Mouse (Mus musculus) midbrain, embryonic 11.5 days (tissue): Measurements from ENCODE around the gene Rccd1. TPM values are rescaled to one million over a fixed set of nuclear protein-coding genes. Genes with fewer than 3 reads are reported as not detected.
A peak's percentile ranks its signal among the peaks of the same experiment; 100 is the strongest.

Experiments
- ATAC-seq: fragments of 200-750 bp; cut with Nextera tagmentation; 2 replicates; pipeline ENCODE4 v1.8.0; 2017; ENCODE audit warnings: moderate TSS enrichment, moderate library complexity; ENCODE audit not compliant: low FRiP score
- DNase-seq: peaks from one replicate; pipeline ENCODE4 v3.0.0; 2015; ENCODE audit warnings: low spot score; ENCODE audit errors: missing footprints
- H3K27ac ChIP-seq: fragments of 300-500 bp; sonication (generic); 2 replicates; pipeline ENCODE4 v1.5.1; 2014; ENCODE audit warnings: low read depth, low read length
- H3K27me3 ChIP-seq: fragments of 300-500 bp; sonication (generic); 2 replicates; pipeline ENCODE4 v1.6.1; 2014; ENCODE audit warnings: mild to moderate bottlenecking, low read length, moderate library complexity, mixed read lengths; ENCODE audit not compliant: control insufficient read depth, insufficient read depth
- H3K36me3 ChIP-seq: fragments of 300-500 bp; sonication (generic); 2 replicates; pipeline ENCODE4 v1.6.1; 2014; ENCODE audit warnings: mild to moderate bottlenecking, low read length, moderate library complexity, mixed read lengths; ENCODE audit not compliant: control insufficient read depth, insufficient read depth
- H3K4me1 ChIP-seq: fragments of 300-500 bp; sonication (generic); 2 replicates; pipeline ENCODE4 v1.6.1; 2014; ENCODE audit warnings: low read length; ENCODE audit not compliant: control insufficient read depth, insufficient read depth
- H3K4me2 ChIP-seq: fragments of 300-500 bp; sonication (generic); 2 replicates; pipeline ENCODE4 v1.6.1; 2014; ENCODE audit warnings: mild to moderate bottlenecking, moderate library complexity
- H3K4me3 ChIP-seq: fragments of 300-500 bp; sonication (generic); 2 replicates; pipeline ENCODE4 v1.5.1; 2014; ENCODE audit warnings: low read depth, low read length
- H3K9ac ChIP-seq: fragments of 300-500 bp; sonication (generic); 2 replicates; pipeline ENCODE4 v1.6.1; 2014; ENCODE audit warnings: low read length
- H3K9me3 ChIP-seq: fragments of 300-500 bp; sonication (generic); 2 replicates; pipeline ENCODE4 v1.6.1; 2016; ENCODE audit warnings: low read length; ENCODE audit not compliant: control insufficient read depth
- WGBS: fragments of 180-500 bp; shearing (Covaris S2); extraction: QIAGEN DNeasy Blood & Tissue Kit; methylation state at CpG from one replicate; pipeline ENCODE4 v1.1.7; 2014; 5-methylcytosine and 5-hydroxymethylcytosine counted together
- polyA plus RNA-seq: library from polyadenylated mRNA; unstranded; fragments of >200 nt; fragmentation: Nextera tagmentation; extraction: Ambion mirVana; gene quantifications from 2 replicates; pipeline ENCODE4 v1.2.1, GENCODE M21; 2014

Rccd1 gene
- polyA plus RNA-seq, 1 experiment from 2014 or later: 10.9 TPM

DNA sequence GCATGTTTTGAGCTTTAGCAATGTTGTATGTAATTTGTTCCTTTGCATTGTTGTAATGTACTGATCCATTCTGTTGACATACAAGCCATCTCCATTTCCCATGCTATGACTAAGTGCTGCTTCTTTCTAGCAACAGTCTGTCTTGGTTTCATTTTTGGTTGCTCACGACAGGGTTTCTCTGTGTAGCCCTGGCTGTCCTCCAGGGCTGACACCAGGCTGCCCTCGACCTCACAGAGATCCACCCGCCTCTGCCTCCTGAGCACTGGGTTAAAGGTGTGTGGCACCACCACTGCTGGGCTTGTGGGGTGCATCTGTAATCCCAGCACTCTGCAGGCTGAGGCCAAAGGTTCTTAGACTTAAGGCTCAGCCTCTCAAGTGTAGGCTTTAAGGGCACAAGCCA, 24.7 kb downstream of the Rccd1 start:
- no peak overlapping the region for H3K4me2 ChIP-seq
- peaks cover 5% of the 10 kb centered on the region for H3K4me1 ChIP-seq
- H3K27me3 ChIP-seq: no peaks in the 10 kb centered on the region
- peaks cover 16% of the 10 kb centered on the region for H3K36me3 ChIP-seq
- WGBS: 96% methylated on average over 3 of the region's 3 CpGs
- H3K4me3 ChIP-seq: no peak overlapping the region
- ATAC-seq: no peak
- H3K9me3 ChIP-seq: no peaks in the 10 kb centered on the region
- H3K9ac ChIP-seq: no peak overlapping the region
- H3K27ac ChIP-seq: no peak overlapping the region
- DNase-seq: peak; percentile 65

DNA sequence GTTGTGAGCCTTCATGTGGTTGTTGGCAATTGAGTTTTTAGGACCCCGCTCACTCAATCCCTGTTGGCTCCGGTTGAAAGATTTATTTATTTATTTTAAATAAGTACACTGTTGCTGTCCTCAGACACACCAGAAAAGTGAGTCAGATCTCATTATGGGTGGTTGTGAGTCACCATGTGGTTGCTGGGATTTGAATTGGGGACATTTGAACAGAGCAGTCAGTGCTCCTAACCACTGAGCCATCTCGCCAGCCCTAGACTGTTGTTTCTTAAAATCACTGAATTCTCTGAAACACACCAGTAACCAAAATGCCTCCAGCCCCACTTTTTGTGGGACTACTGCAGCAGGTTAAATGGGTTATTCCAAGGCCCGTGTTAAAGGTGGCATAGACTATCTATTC, 25.5 kb downstream of the Rccd1 start:
- Histone ChIP-seq H3K4me2 (no peak overlapping the region), H3K9me3 (no peaks in the 10 kb centered on the region), H3K4me1 (peaks cover 5% of the 10 kb centered on the region), H3K36me3 (peaks cover 10% of the 10 kb centered on the region), H3K4me3 (no peak overlapping the region), H3K27ac (no peak overlapping the region), H3K9ac (no peak overlapping the region), H3K27me3 (no peaks in the 10 kb centered on the region)
- ATAC-seq (no peak), DNase-seq (peak; percentile 72)
- WGBS: 97% methylated on average over 4 of the region's 4 CpGs

DNA sequence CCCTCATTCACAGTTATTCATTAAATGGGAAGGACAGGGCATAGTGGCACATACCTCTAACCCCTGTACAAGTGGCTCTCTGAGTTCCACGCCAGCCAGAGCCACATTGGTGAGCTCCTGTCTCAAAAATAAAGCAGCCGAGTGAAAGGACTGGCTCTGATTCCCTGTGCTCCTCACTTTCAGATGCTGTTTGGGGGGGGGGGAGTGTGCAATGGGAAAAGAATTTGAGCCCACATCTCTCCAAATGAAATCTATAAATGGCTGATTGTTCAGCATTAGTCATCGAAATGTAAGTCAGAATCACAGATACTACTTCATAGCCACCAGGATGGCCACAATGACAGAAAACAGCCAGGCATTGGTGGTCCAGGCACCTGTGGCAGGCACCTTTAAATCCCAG, 27.2 kb downstream of the Rccd1 start:
- Histone ChIP-seq H3K36me3 (peaks cover 10% of the 10 kb centered on the region), H3K4me2 (no peak overlapping the region), H3K4me1 (peaks cover 5% of the 10 kb centered on the region), H3K27ac (no peak overlapping the region), H3K4me3 (no peak overlapping the region), H3K27me3 (no peaks in the 10 kb centered on the region), H3K9ac (no peak overlapping the region), H3K9me3 (no peaks in the 10 kb centered on the region)
- peak; percentile 82 for DNase-seq
- no peak for ATAC-seq
- 92% methylated on average over 3 of the region's 3 CpGs for WGBS

DNA sequence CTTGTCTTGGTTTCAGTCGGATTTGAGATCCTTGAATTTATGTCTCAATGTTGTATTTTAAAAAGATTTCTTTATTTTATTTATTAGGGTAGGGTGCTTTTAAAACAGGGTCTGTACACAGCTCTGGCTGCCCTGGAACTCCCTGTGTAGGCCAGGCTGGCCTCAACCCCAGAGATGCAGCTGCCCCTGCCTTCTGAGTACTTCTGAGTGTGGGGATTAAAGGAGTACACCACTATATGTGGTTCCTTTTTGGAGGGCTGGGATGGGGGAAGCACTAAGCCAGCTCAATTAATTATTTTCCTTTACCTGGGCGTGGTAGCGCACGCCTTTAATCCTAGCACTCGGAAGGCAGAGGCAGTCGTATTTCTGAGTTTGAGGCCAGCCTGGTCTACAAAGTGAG, 27.8 kb downstream of the Rccd1 start:
- H3K27me3 ChIP-seq: no peaks in the 10 kb centered on the region
- H3K27ac ChIP-seq: no peak overlapping the region
- no peaks in the 10 kb centered on the region for H3K9me3 ChIP-seq
- H3K9ac ChIP-seq: no peak overlapping the region
- H3K4me2 ChIP-seq: 0 out of 2 replicates have a peak overlapping the region, but pooled peaks have one; percentile 53
- ATAC-seq (no peak), DNase-seq (peak; percentile 75)
- WGBS: 96% methylated on average over 6 of the region's 6 CpGs
- H3K36me3 ChIP-seq: peaks cover 7% of the 10 kb centered on the region; the same call in 1 of the 2 replicates
- H3K4me1 ChIP-seq: peaks cover 5% of the 10 kb centered on the region
- no peak overlapping the region for H3K4me3 ChIP-seq

DNA sequence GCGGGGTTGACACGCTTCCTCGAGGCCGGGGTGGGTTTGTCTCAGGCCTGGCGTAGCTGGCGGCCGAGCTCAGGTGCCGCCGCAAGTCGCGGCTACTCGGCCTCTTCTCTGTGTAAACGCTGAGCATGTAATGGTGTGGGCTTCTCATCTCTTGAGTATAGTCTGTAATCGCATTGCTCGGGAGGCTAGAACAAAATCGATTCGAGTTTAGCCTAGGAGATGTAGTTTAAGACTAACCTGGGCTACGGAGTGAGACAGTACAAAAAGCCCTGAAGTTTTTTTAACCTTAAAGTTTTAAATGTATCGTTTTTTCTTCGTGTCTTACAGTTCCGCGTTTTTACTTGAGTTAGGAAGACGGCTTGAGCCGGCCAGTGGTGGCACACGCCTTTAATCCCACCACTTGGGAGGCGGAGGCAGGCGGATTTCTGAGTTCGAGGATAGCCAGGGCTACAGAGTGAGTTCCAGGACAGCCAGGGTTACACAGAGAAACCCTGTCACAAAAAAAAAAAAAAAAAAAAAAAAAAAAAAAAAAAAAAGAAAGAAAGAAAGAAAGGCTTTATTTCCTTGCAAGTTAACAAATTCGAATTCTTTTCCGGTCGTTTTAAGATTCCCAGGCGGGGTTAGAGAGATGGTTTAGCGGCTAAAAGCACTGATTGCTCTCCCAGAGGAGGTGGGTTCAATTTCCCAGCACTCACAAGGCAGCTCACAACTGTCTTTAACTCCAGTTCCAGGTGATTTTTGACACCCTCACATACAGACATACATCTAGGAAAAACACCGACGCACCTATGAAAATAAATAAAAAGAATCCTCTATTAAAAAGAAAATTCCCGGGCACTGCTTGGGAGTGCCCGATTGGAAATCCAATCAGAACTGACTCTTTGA, 29.2 kb downstream of the Rccd1 start:
- ATAC-seq (no peak; the same call in none of the 2 replicates), DNase-seq (peak; percentile 87)
- H3K4me1 ChIP-seq: peaks cover 5% of the 10 kb centered on the region
- no peaks in the 10 kb centered on the region for H3K27me3 ChIP-seq
- peak overlapping the region; percentile 53 for H3K4me2 ChIP-seq
- H3K4me3 ChIP-seq: peak overlapping the region; percentile 83
- H3K9ac ChIP-seq: peak overlapping the region; percentile 84
- H3K36me3 ChIP-seq: peaks cover 4% of the 10 kb centered on the region; the same call in 1 of the 2 replicates
- H3K27ac ChIP-seq: peak overlapping the region; percentile 71
- WGBS: 10% methylated on average over 37 of the region's 37 CpGs
- no peaks in the 10 kb centered on the region for H3K9me3 ChIP-seq

DNA sequence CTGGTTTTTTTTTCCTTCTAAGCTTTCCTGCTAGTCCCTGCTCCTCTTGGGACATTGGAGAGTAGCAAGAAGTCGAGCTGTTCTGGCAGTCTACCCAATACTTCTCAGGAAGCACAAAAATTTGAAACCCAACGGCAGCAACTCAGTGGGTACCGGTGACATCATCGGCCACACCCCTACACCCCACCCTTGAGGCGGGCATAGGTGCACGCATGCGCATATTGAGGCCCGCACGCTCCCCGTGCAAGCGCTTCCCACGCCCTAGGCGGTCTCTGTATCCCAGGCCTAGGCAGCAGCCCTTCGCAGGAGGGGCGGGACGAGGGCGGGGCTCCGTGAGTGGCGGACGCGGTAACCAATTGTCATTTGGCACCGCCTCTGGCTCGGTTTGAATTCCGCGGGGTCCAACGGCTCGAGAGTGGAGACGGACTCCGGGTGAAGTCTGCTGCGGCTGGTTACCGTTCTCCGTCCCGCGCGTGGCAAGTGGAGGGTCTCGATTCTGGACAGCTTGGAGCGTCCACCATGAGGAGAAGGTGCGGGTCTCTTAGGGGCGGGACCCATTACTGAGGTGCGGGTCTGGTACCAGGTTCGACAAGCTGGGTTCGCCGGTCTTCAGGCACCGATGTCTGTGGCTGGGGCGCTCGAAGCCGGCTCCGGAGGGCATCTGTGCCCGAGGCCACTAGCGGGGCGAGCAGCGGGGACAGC, 30.0 kb downstream of the Rccd1 start, which contains the start of gene Prc1:
TSS of gene Prc1 (plus strand) at position 389 of the 702 bp plus-strand sequence.
- peak; percentile 100 for DNase-seq
- peak within 1 kb of the TSS; percentile 83 for H3K4me3 ChIP-seq
- peaks cover 5% of the 10 kb centered on the region for H3K4me1 ChIP-seq
- WGBS: 0% methylated on average over 52 of the region's 52 CpGs
- peaks cover 4% of the 10 kb centered on the region; the same call in 1 of the 2 replicates for H3K36me3 ChIP-seq
- H3K27ac ChIP-seq: peak within 1 kb of the TSS; percentile 71
- peak; percentile 99 for ATAC-seq
- H3K4me2 ChIP-seq: peak within 1 kb of the TSS; percentile 53
- no peaks in the 10 kb centered on the region for H3K27me3 ChIP-seq
- no peaks in the 10 kb centered on the region for H3K9me3 ChIP-seq
- H3K9ac ChIP-seq: peak within 1 kb of the TSS; percentile 84

DNA sequence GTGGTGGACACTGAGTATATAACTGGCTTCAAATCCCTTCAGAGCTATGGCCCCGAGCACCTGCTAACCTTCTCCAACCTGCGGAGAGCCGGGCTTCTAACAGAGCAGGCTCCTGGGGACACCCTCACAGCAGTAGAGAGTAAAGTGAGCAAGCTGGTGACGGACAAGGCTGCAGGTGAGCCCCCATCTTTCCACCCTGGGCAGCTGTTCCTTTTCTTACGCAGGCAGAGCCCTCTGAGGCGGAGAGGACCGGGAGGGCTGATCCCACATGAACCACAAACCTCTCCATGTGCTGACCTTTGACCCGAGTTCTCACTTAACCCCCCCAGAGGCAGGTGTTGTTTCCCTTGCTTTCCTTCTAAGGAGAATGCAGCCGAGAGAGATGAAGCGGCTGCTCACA, 36.5 kb downstream of the Rccd1 start:
- DNase-seq (peak; percentile 77), ATAC-seq (no peak)
- H3K36me3 ChIP-seq: peaks cover 8% of the 10 kb centered on the region
- H3K4me2 ChIP-seq: no peak overlapping the region
- no peaks in the 10 kb centered on the region for H3K9me3 ChIP-seq
- H3K4me3 ChIP-seq: no peak overlapping the region
- WGBS: 80% methylated on average over 10 of the region's 10 CpGs
- H3K9ac ChIP-seq: no peak overlapping the region
- no peaks in the 10 kb centered on the region for H3K27me3 ChIP-seq
- H3K27ac ChIP-seq: no peak overlapping the region
- H3K4me1 ChIP-seq: no peaks in the 10 kb centered on the region

DNA sequence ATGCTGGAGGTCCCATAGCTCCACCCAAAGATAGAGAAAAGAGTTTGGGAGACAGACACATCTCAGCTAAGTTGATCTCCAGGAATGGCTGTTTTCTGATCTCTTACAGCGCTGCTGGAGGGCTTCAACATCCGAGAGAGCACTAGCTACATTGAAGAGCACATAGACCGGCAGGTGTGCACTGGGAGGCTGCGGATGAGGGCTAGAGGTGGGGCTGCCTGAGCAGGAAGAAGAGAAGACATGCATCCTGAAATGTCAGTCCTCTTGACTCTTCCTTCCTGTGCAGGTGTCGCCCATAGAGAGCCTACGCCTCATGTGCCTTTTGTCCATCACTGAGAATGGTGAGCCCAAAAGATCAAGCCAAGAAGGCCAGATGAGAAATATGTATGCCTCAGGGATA, 38.5 kb downstream of the Rccd1 start:
- ATAC-seq: no peak
- Histone ChIP-seq H3K4me3 (no peak overlapping the region), H3K4me2 (no peak overlapping the region), H3K4me1 (no peaks in the 10 kb centered on the region), H3K9ac (no peak overlapping the region), H3K27ac (no peak overlapping the region), H3K36me3 (peaks cover 8% of the 10 kb centered on the region), H3K27me3 (no peaks in the 10 kb centered on the region), H3K9me3 (no peaks in the 10 kb centered on the region)
- no peak for DNase-seq
- 96% methylated on average over 6 of the region's 6 CpGs for WGBS

DNA sequence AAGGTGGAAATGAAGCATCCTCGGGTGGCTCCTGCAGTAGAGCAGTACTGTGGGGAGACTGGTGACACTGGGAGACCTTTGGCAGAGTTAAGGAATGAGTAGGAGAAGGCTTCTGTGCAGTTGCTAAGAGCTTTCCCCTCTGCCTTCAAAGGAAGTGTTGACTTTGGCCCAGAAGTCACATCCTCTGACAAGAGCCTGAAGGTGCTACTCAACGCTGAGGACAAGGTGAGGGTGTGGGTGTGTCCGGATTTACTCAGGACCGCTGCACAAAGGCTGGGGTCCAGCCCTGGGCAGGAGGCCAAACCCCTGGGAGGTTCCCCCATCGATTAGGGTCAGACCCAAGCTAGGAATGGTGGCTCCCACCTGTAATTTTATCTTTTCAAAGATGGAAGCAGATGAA, 39.9 kb downstream of the Rccd1 start:
- Histone ChIP-seq H3K4me2 (no peak overlapping the region), H3K4me1 (no peaks in the 10 kb centered on the region), H3K9ac (no peak overlapping the region), H3K27ac (no peak overlapping the region), H3K4me3 (no peak overlapping the region), H3K27me3 (no peaks in the 10 kb centered on the region), H3K9me3 (no peaks in the 10 kb centered on the region), H3K36me3 (peaks cover 4% of the 10 kb centered on the region)
- WGBS: 90% methylated on average over 5 of the region's 5 CpGs
- DNase-seq (no peak), ATAC-seq (no peak)
